Mouse (Mus musculus) thymus, adult 18-20 months (tissue): ENCODE data around the gene Trat1.
A peak's percentile ranks its signal among the peaks of the same experiment; 100 is the strongest.

Experiments used
- DNase-seq, 2 experiments: peaks; one replicate each; pipeline ENCODE4 v3.0.0; 2022; ENCODE audit warnings: mixed read lengths in 2 of 2

The Trat1 gene

GRCm38 (mm10) chr16:48771971-48772445 lies at the start of gene Trat1:
Gene Trat1 (minus strand): TSS chr16:48772021.
- no peak for DNase-seq

GRCm38 (mm10) chr16:48818524-48818923 lies 46.7 kb upstream of the Trat1 start:
- no peak for DNase-seq

GRCm38 (mm10) chr16:48816695-48817094 lies 44.9 kb upstream of the Trat1 start, which contains the start of gene Retnlb:
Gene Retnlb (plus strand): TSS chr16:48816856.
- DNase-seq, result no peak

- DNase-seq, result no peak
Observed at GRCm38 (mm10) chr16:48811881-48812436, 40.1 kb upstream of the Trat1 start.

- DNase-seq, result no peak
Observed at GRCm38 (mm10) chr16:48809374-48809773, 37.6 kb upstream of the Trat1 start.

- no peak for DNase-seq
Observed at GRCm38 (mm10) chr16:48806521-48806920, 34.7 kb upstream of the Trat1 start.

- DNase-seq, result no peak
Observed at GRCm38 (mm10) chr16:48805412-48805811, 33.6 kb upstream of the Trat1 start.

- DNase-seq, result no peak
Observed at GRCm38 (mm10) chr16:48800906-48801305, 29.1 kb upstream of the Trat1 start.

- no peak for DNase-seq
Observed at GRCm38 (mm10) chr16:48799470-48799869, 27.6 kb upstream of the Trat1 start.

- no peak for DNase-seq
Observed at GRCm38 (mm10) chr16:48798285-48798684, 26.5 kb upstream of the Trat1 start.

- DNase-seq, result peak; percentile 36 to 60
Observed at GRCm38 (mm10) chr16:48788704-48789185, 16.9 kb upstream of the Trat1 start.

- DNase-seq, result no peak
Observed at GRCm38 (mm10) chr16:48786258-48786657, 14.4 kb upstream of the Trat1 start.

GRCm38 (mm10) chr16:48777254-48777653 lies 5.4 kb upstream of the Trat1 start:
- DNase-seq, result no peak

- DNase-seq, result no peak
Observed at GRCm38 (mm10) chr16:48769183-48769582, 2.6 kb downstream of the Trat1 start.

GRCm38 (mm10) chr16:48760643-48761481 lies 11.0 kb downstream of the Trat1 start:
- no peak for DNase-seq

GRCm38 (mm10) chr16:48750145-48750827 lies 21.5 kb downstream of the Trat1 start:
- no peak for DNase-seq

- DNase-seq, result no peak
Observed at GRCm38 (mm10) chr16:48745418-48745817, 26.4 kb downstream of the Trat1 start.

- no peak for DNase-seq
Observed at GRCm38 (mm10) chr16:48745011-48745410, 26.8 kb downstream of the Trat1 start.

GRCm38 (mm10) chr16:48741549-48741948 lies 30.3 kb downstream of the Trat1 start:
- no peak for DNase-seq

GRCm38 (mm10) chr16:48739974-48740373 lies 31.8 kb downstream of the Trat1 start:
- no peak for DNase-seq

GRCm38 (mm10) chr16:48738429-48738828 lies 33.4 kb downstream of the Trat1 start:
- DNase-seq, result no peak

GRCm38 (mm10) chr16:48736890-48737289 lies 34.9 kb downstream of the Trat1 start:
- DNase-seq, result no peak

- no peak for DNase-seq
Observed at GRCm38 (mm10) chr16:48720259-48720658, 51.6 kb downstream of the Trat1 start.
